Mouse (Mus musculus) lung, adult 2 months (tissue): ENCODE data around the gene Cebpb. TPM values are rescaled to one million over a fixed set of nuclear protein-coding genes. Genes with fewer than 3 reads are reported as not detected.
A peak's percentile ranks its signal among the peaks of the same experiment; 100 is the strongest.

ENCODE experiments used
- DNase-seq: peaks from one replicate; pipeline ENCODE4 v3.0.0; 2022
- H3K4me1 ChIP-seq: fragments of 200-500 bp; 2 replicates; pipeline ENCODE4 v1.6.1; 2011; ENCODE audit warnings: low read length; ENCODE audit not compliant: control insufficient read depth, insufficient read depth
- H3K4me3 ChIP-seq: fragments of 200-500 bp; replicated peaks from 2 replicates; pipeline ENCODE3; 2011; ENCODE audit warnings: low read depth, mild to moderate bottlenecking, control low read depth, low read length; ENCODE audit errors: extremely low read depth
- CTCF ChIP-seq: fragments of 200-500 bp; IDR thresholded peaks from 2 replicates; pipeline ENCODE4 v1.5.1; 2011; ENCODE audit warnings: mild to moderate bottlenecking, low read length, control low read depth; ENCODE audit not compliant: insufficient read depth
- POLR2A ChIP-seq: fragments of 200-500 bp; IDR thresholded peaks from 2 replicates; pipeline ENCODE4 v1.6.1; 2011; ENCODE audit warnings: low read depth, mild to moderate bottlenecking, control low read depth, low read length, borderline replicate concordance; ENCODE audit errors: extremely low read depth
- WGBS: fragments of 180-500 bp; shearing (Covaris S2); methylation state at CpG from one replicate; pipeline ENCODE4 v1.1.7; 2018; 5-methylcytosine and 5-hydroxymethylcytosine counted together
- polyA plus RNA-seq: library from polyadenylated mRNA; depleted of rRNA; stranded (reverse); fragments of >200 nt; gene quantifications from 2 replicates; pipeline ENCODE4 v1.2.3, GENCODE M21; 2012

Gene Cebpb
- polyA plus RNA-seq, 1 experiment, result 295 TPM

- no peak for TF ChIP-seq POLR2A
- no peak for TF ChIP-seq CTCF
- peaks cover 26% of the 10 kb centered on the region for H3K4me1 ChIP-seq
- no peak for DNase-seq
- H3K4me3 ChIP-seq, result no peak overlapping the region
- WGBS, result 77% methylated on average over 10 of the region's 10 CpGs
These were observed 33.7 kb upstream of the Cebpb start for GRCm38 (mm10) chr2:167654911-167655600.

- no peak for DNase-seq
- WGBS, result 57% methylated on average over 16 of the region's 16 CpGs
- Histone ChIP-seq H3K4me3 (peak overlapping the region; percentile 24), H3K4me1 (peaks cover 31% of the 10 kb centered on the region)
- TF ChIP-seq CTCF (no peak), POLR2A (no peak)
These were observed 31.9 kb upstream of the Cebpb start for GRCm38 (mm10) chr2:167656629-167657478.

- Histone ChIP-seq H3K4me3 (no peak overlapping the region), H3K4me1 (peaks cover 31% of the 10 kb centered on the region)
- TF ChIP-seq POLR2A, result no peak
- no peak for TF ChIP-seq CTCF
- WGBS, result 77% methylated on average over 4 of the region's 4 CpGs
- DNase-seq, result no peak
These were observed 30.7 kb upstream of the Cebpb start for GRCm38 (mm10) chr2:167657973-167658372.

- Histone ChIP-seq H3K4me3 (no peak overlapping the region), H3K4me1 (peaks cover 31% of the 10 kb centered on the region)
- 63% methylated on average over 11 of the region's 11 CpGs for WGBS
- DNase-seq, result no peak
- TF ChIP-seq CTCF (no peak), POLR2A (no peak)
These were observed 30.0 kb upstream of the Cebpb start for GRCm38 (mm10) chr2:167658712-167659111.

- Histone ChIP-seq H3K4me3 (no peak overlapping the region), H3K4me1 (peaks cover 31% of the 10 kb centered on the region)
- TF ChIP-seq POLR2A, result no peak
- no peak for DNase-seq
- WGBS, result 49% methylated on average over 10 of the region's 10 CpGs
These were observed 29.4 kb upstream of the Cebpb start for GRCm38 (mm10) chr2:167659177-167659846.

- WGBS, result 15% methylated on average over 13 of the region's 13 CpGs
- TF ChIP-seq CTCF (no peak), POLR2A (no peak)
- Histone ChIP-seq H3K4me3 (peak overlapping the region; percentile 78), H3K4me1 (peaks cover 31% of the 10 kb centered on the region)
- peak; percentile 89 for DNase-seq
These were observed 28.7 kb upstream of the Cebpb start for GRCm38 (mm10) chr2:167659847-167660610.

- Histone ChIP-seq H3K4me1 (peaks cover 31% of the 10 kb centered on the region), H3K4me3 (peak overlapping the region; percentile 78)
- no peak for DNase-seq
- WGBS, result 3% methylated on average over 12 of the region's 12 CpGs
- TF ChIP-seq POLR2A (no peak), CTCF (no peak)
These were observed 28.1 kb upstream of the Cebpb start for GRCm38 (mm10) chr2:167660611-167660971.

GRCm38 (mm10) chr2:167661270-167662203 lies 27.2 kb upstream of the Cebpb start, which contains the start of gene Gm20431:
TSS of gene Gm20431 (minus strand) at chr2:167661496.
- peak; percentile 86 for DNase-seq
- Histone ChIP-seq H3K4me3 (peak within 1 kb of the TSS; percentile 95), H3K4me1 (peaks cover 29% of the 10 kb centered on the region)
- WGBS, result under 1% methylated on average over 107 of the region's 110 CpGs
- TF ChIP-seq POLR2A (peak; percentile 94; the same call in 1 of the 2 replicates), CTCF (no peak)
